8 mouse cellular contexts compared by ENCODE assay signal in the genomic region with DNA sequence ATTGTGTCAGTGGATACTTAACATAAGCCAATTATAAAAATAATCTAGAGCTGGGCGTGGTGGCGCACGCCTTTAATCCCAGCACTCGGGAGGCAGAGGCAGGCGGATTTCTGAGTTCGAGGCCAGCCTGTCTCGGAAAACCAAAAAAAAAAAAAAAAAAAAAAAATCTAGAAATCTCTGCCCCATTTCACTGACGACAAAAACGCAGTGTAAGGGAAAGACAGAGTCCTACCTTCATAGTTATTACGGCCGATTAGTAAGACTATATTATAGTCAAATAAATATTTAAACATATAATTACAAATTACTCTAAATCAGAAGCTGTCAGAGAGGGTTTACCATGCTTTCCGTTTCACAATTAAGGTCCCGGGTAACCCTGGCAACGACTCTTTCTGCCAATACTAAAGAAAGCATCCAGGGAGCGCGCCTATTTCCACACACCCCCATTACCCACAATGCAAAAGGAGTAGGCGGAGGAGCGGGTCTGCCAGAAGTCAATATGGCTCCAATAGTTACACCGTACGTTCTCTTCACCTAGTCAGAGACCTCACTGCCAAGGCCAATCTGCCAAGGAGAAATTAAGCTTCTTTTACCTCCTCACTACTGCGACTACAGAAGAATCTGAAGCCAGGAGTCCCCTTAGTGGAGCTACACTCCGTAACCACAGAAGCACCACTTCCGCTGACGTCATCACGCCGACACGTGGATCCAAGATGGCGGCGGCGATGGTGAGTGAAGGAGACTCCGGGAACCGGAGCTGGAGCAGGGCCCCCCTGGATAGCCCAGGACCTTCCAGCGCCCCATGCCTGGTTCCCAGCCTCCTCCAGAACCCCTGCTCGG. TPM values are rescaled to one million over a fixed set of nuclear protein-coding genes. Genes with fewer than 3 reads are reported as not detected.
A peak's percentile ranks its signal among the peaks of the same experiment; 100 is the strongest.
DNase-seq lines count a peak whose midpoint lies in the region; ATAC-seq lines count a peak whose summit lies in the region.

Tm9sf4 (plus strand) TSS at position 460 of the 840 bp plus-strand sequence.

- intact Hi-C loops in gastrocnemius, postnatal 14 days (cut with DNase I; ENCODE audit: low total_unique reads), result no loop called here
- intact Hi-C loops in left cerebral cortex, postnatal 10 days (cut with DNase I), result no loop called here

- ATAC-seq in inflammation-experienced regulatory T-cells, adult 6 months, result peak; percentile 95
- peak; percentile 91 for ATAC-seq in megakaryocyte-erythroid progenitor cell, adult 5-6 weeks (replicated peaks; ENCODE audit: low FRiP score, low TSS enrichment, poor library complexity, severe bottlenecking)

- DNase-seq in adrenal gland, adult (ENCODE audit: inconsistent age in 2 of 2, low spot score in 1 of 2), result peak; percentile 92 to 99
- peak; percentile 97 for DNase-seq in embryo, embryonic 10.5 days (ENCODE audit: low spot score)
- peak; percentile 87 for DNase-seq in gastrocnemius, postnatal 14 days
- DNase-seq in left cerebral cortex, postnatal 10 days (ENCODE audit: extremely low spot score in 1 of 2, low spot score in 2 of 2), result peak; percentile 90 to 92
- peak; percentile 94 for DNase-seq in right cerebral cortex, postnatal 25 days
- peak; percentile 82 to 92 for DNase-seq in urinary bladder, postnatal 4 days (ENCODE audit: low spot score in 2 of 2)

RNA-seq across cellular contexts. Expression of gene Tm9sf4, which starts in this region (rescaled TPM):
- 10 to 100 TPM; 38.2 to 41.7 TPM for total RNA-seq in gastrocnemius, postnatal 14 days (2021)
- 10 to 100 TPM; 31.2 to 49.1 (median 47.2) TPM for polyA plus RNA-seq in inflammation-experienced regulatory T-cells, adult 6 months (2017; shearing (Covaris generic))
- total RNA-seq in left cerebral cortex, postnatal 10 days (2021), result 100 to 1,000 TPM; 123 to 128 TPM
- 53.7 and 58.7 TPM in 2 replicates for total RNA-seq in megakaryocyte-erythroid progenitor cell, adult 5-6 weeks (2014; fragmentation: Nextera tagmentation)
- total RNA-seq in megakaryocyte-erythroid progenitor cell, adult 5-6 weeks (2017), result 49.5 and 97.3 TPM in 2 replicates

Comparison
In these comparisons a context has a peak if more than half of its experiments do, and no peak if none do; other contexts are left out.
1. Peak in every context shown above with its lines: DNase-seq and ATAC-seq.